Mouse (Mus musculus): ENCODE results near the gene Ager. TPM values are rescaled to one million over a fixed set of nuclear protein-coding genes. Genes with fewer than 3 reads are reported as not detected.
A peak's percentile ranks its signal among the peaks of the same experiment; 100 is the strongest.

The Ager gene
- polyA plus RNA-seq, 1 experiment from 2014 or later: 1.8 TPM

- no peak within 1 kb of the TSS for H3K4me2 ChIP-seq (replicated peaks; ENCODE audit: low read depth)
- TF ChIP-seq EP300 (optimal IDR thresholded peaks at IDR 0.05) (no peak), CTCF (IDR thresholded peaks at IDR 0.05; ENCODE audit: low read depth) (no peak)
- DNase-seq (ENCODE audit: low spot score): no peak
- no peak within 1 kb of the TSS for H3K27ac ChIP-seq (replicated peaks)
- no peaks in the 10 kb centered on the region for H3K4me1 ChIP-seq (replicated peaks; ENCODE audit: control insufficient read depth, insufficient read depth)
- WGBS: 82% methylated on average over 6 of the region's 6 CpGs
- H3K4me3 ChIP-seq (ENCODE audit: low read depth, low read length): no peak within 1 kb of the TSS
- no peaks in the 10 kb centered on the region for H3K9me3 ChIP-seq (ENCODE audit: control insufficient read depth, low read length)
- no peak for ATAC-seq (ENCODE audit: low FRiP score, low TSS enrichment)
- H3K9ac ChIP-seq (ENCODE audit: low read length): no peak within 1 kb of the TSS
- no peaks in the 10 kb centered on the region for H3K27me3 ChIP-seq (ENCODE audit: control insufficient read depth, insufficient read depth, low read length)
- H3K36me3 ChIP-seq (ENCODE audit: control insufficient read depth, insufficient read depth, low read length): peaks cover 31% of the 10 kb centered on the region
Observed at GRCm38 (mm10) chr17:34615871-34616270, 18.2 kb downstream of the Ager start, which contains the start of gene Egfl8. TSS of gene Egfl8 (minus strand) at chr17:34615971.

GRCm38 (mm10) chr17:34618999-34619398 is 21.3 kb downstream of the Ager start:
- no peaks in the 10 kb centered on the region for H3K9me3 ChIP-seq (ENCODE audit: control insufficient read depth, low read length)
- DNase-seq (ENCODE audit: low spot score) (peak; percentile 69), ATAC-seq (ENCODE audit: low FRiP score, low TSS enrichment) (peak; percentile 31; the same call in 1 of the 2 replicates)
- no peaks in the 10 kb centered on the region for H3K4me1 ChIP-seq (replicated peaks; ENCODE audit: control insufficient read depth, insufficient read depth)
- no peak overlapping the region for H3K4me2 ChIP-seq (replicated peaks; ENCODE audit: low read depth)
- WGBS: 20% methylated on average over 6 of the region's 6 CpGs
- H3K36me3 ChIP-seq (ENCODE audit: control insufficient read depth, insufficient read depth, low read length): peaks cover 12% of the 10 kb centered on the region
- TF ChIP-seq EP300 (optimal IDR thresholded peaks at IDR 0.05) (no peak), CTCF (IDR thresholded peaks at IDR 0.05; ENCODE audit: low read depth) (peak; percentile 84)
- H3K27ac ChIP-seq (replicated peaks): no peak overlapping the region
- H3K27me3 ChIP-seq (ENCODE audit: control insufficient read depth, insufficient read depth, low read length): no peaks in the 10 kb centered on the region
- H3K9ac ChIP-seq (ENCODE audit: low read length): no peak overlapping the region
- no peak overlapping the region for H3K4me3 ChIP-seq (ENCODE audit: low read depth, low read length)

GRCm38 (mm10) chr17:34621006-34621405 is 23.3 kb downstream of the Ager start:
- Histone ChIP-seq H3K4me3 (ENCODE audit: low read depth, low read length) (no peak overlapping the region), H3K27me3 (ENCODE audit: control insufficient read depth, insufficient read depth, low read length) (no peaks in the 10 kb centered on the region), H3K4me2 (replicated peaks; ENCODE audit: low read depth) (no peak overlapping the region), H3K9me3 (ENCODE audit: control insufficient read depth, low read length) (no peaks in the 10 kb centered on the region), H3K27ac (replicated peaks) (no peak overlapping the region), H3K4me1 (replicated peaks; ENCODE audit: control insufficient read depth, insufficient read depth) (no peaks in the 10 kb centered on the region), H3K9ac (ENCODE audit: low read length) (no peak overlapping the region), H3K36me3 (ENCODE audit: control insufficient read depth, insufficient read depth, low read length) (peaks cover 10% of the 10 kb centered on the region; the same call in 1 of the 2 replicates)
- WGBS: 59% methylated on average over 8 of the region's 8 CpGs
- TF ChIP-seq EP300 (optimal IDR thresholded peaks at IDR 0.05): no peak
- no peak for TF ChIP-seq CTCF (IDR thresholded peaks at IDR 0.05; ENCODE audit: low read depth)
- DNase-seq (ENCODE audit: low spot score): no peak
- ATAC-seq (ENCODE audit: low FRiP score, low TSS enrichment): no peak

- no peak overlapping the region for H3K4me2 ChIP-seq (replicated peaks; ENCODE audit: low read depth)
- DNase-seq (ENCODE audit: low spot score) (no peak), ATAC-seq (ENCODE audit: low FRiP score, low TSS enrichment) (no peak)
- no peak for TF ChIP-seq EP300 (optimal IDR thresholded peaks at IDR 0.05)
- peak; percentile 53 for TF ChIP-seq CTCF (IDR thresholded peaks at IDR 0.05; ENCODE audit: low read depth)
- H3K9me3 ChIP-seq (ENCODE audit: control insufficient read depth, low read length): no peaks in the 10 kb centered on the region
- no peaks in the 10 kb centered on the region for H3K27me3 ChIP-seq (ENCODE audit: control insufficient read depth, insufficient read depth, low read length)
- H3K4me1 ChIP-seq (replicated peaks; ENCODE audit: control insufficient read depth, insufficient read depth): peaks cover 3% of the 10 kb centered on the region; the same call in 1 of the 2 replicates
- no peak overlapping the region for H3K9ac ChIP-seq (ENCODE audit: low read length)
- peaks cover 4% of the 10 kb centered on the region; the same call in 1 of the 2 replicates for H3K36me3 ChIP-seq (ENCODE audit: control insufficient read depth, insufficient read depth, low read length)
- no peak overlapping the region for H3K27ac ChIP-seq (replicated peaks)
- no peak overlapping the region for H3K4me3 ChIP-seq (ENCODE audit: low read depth, low read length)
- 81% methylated on average over 9 of the region's 9 CpGs for WGBS
Observed at GRCm38 (mm10) chr17:34623161-34623560, 25.5 kb downstream of the Ager start.

GRCm38 (mm10) chr17:34624981-34625380 is 27.3 kb downstream of the Ager start:
- TF ChIP-seq CTCF (IDR thresholded peaks at IDR 0.05; ENCODE audit: low read depth) (no peak), EP300 (optimal IDR thresholded peaks at IDR 0.05) (no peak)
- no peak for ATAC-seq (ENCODE audit: low FRiP score, low TSS enrichment)

GRCm38 (mm10) chr17:34626062-34626772 is 28.6 kb downstream of the Ager start:
- peak overlapping the region; percentile 97 for H3K27ac ChIP-seq (replicated peaks)
- 56% methylated on average over 16 of the region's 16 CpGs for WGBS
- H3K9me3 ChIP-seq (ENCODE audit: control insufficient read depth, low read length): no peaks in the 10 kb centered on the region
- DNase-seq (ENCODE audit: low spot score) (no peak), ATAC-seq (ENCODE audit: low FRiP score, low TSS enrichment) (no peak)
- TF ChIP-seq EP300 (optimal IDR thresholded peaks at IDR 0.05) (no peak), CTCF (IDR thresholded peaks at IDR 0.05; ENCODE audit: low read depth) (no peak)
- peak overlapping the region; percentile 93 for H3K4me2 ChIP-seq (replicated peaks; ENCODE audit: low read depth)
- H3K4me1 ChIP-seq (replicated peaks; ENCODE audit: control insufficient read depth, insufficient read depth): peaks cover 19% of the 10 kb centered on the region
- H3K4me3 ChIP-seq (ENCODE audit: low read depth, low read length): peak overlapping the region; percentile 67
- H3K27me3 ChIP-seq (ENCODE audit: control insufficient read depth, insufficient read depth, low read length): 0 out of 2 replicates have a peak, but pooled peaks cover 2% of the 10 kb centered on the region
- H3K9ac ChIP-seq (ENCODE audit: low read length): peak overlapping the region; percentile 73
- no peaks in the 10 kb centered on the region; the same call in 1 of the 2 replicates for H3K36me3 ChIP-seq (ENCODE audit: control insufficient read depth, insufficient read depth, low read length)

More at GRCm38 (mm10) chr17:34624981-34625380, 27.3 kb downstream of the Ager start:
- no peak for DNase-seq (ENCODE audit: low spot score)
- Histone ChIP-seq H3K4me1 (replicated peaks; ENCODE audit: control insufficient read depth, insufficient read depth) (peaks cover 13% of the 10 kb centered on the region), H3K4me3 (ENCODE audit: low read depth, low read length) (no peak overlapping the region), H3K9me3 (ENCODE audit: control insufficient read depth, low read length) (no peaks in the 10 kb centered on the region), H3K4me2 (replicated peaks; ENCODE audit: low read depth) (no peak overlapping the region), H3K27ac (replicated peaks) (no peak overlapping the region), H3K9ac (ENCODE audit: low read length) (no peak overlapping the region), H3K36me3 (ENCODE audit: control insufficient read depth, insufficient read depth, low read length) (peaks cover 4% of the 10 kb centered on the region; the same call in 1 of the 2 replicates), H3K27me3 (ENCODE audit: control insufficient read depth, insufficient read depth, low read length) (no peaks in the 10 kb centered on the region)
- 87% methylated on average over 3 of the region's 3 CpGs for WGBS
